Mouse (Mus musculus) liver, embryonic 14.5 days (tissue): ENCODE measurements around the gene Rtn1. TPM values are rescaled to one million over a fixed set of nuclear protein-coding genes. Genes with fewer than 3 reads are reported as not detected.

Experiments
- ATAC-seq: fragments of 200-750 bp; cut with Nextera tagmentation; 2 replicates; pipeline ENCODE4 v1.8.0; 2017; ENCODE audit warnings: moderate number of reproducible peaks, mild to moderate bottlenecking, moderate library complexity; ENCODE audit not compliant: insufficient read depth
- DNase-seq, 3 experiments: peaks; one replicate each; pipeline ENCODE4 v3.0.0-alpha.2; 2012 to 2013; ENCODE audit warnings: low read depth in 3 of 3, low spot score in 3 of 3
- H3K27ac ChIP-seq: fragments of 300-500 bp; sonication (generic); 2 replicates; pipeline ENCODE4 v1.5.1; 2014; ENCODE audit warnings: moderate library complexity, mild to moderate bottlenecking, control low read depth, inconsistent platforms
- H3K27me3 ChIP-seq: fragments of 300-500 bp; sonication (generic); 2 replicates; pipeline ENCODE4 v1.6.1; 2014; ENCODE audit warnings: mild to moderate bottlenecking, low read length, moderate library complexity; ENCODE audit not compliant: control insufficient read depth, insufficient read depth
- H3K36me3 ChIP-seq: fragments of 300-500 bp; sonication (generic); replicated peaks from 2 replicates; pipeline ENCODE4 v1.6.1; 2014; ENCODE audit warnings: low read depth; ENCODE audit not compliant: control insufficient read depth, insufficient read depth
- H3K4me1 ChIP-seq, 2 experiments: fragments of 200-500 bp in 1 of 2; fragments of 300-500 bp in 1 of 2; sonication (generic) in 1 of 2; replicated peaks; 2 replicates each; pipeline ENCODE4 v1.6.1; 2012 to 2014; ENCODE audit warnings: antibody characterized with exemption in 1 of 2, inconsistent platforms in 1 of 2, low read length in 1 of 2; ENCODE audit not compliant: control insufficient read depth in 2 of 2, insufficient read depth in 2 of 2
- H3K4me2 ChIP-seq: fragments of 300-500 bp; sonication (generic); 2 replicates; pipeline ENCODE4 v1.6.1; 2014; ENCODE audit warnings: low read depth, mild to moderate bottlenecking, control low read depth, moderate library complexity
- H3K4me3 ChIP-seq, 2 experiments: fragments of 200-500 bp in 1 of 2; fragments of 300-500 bp in 1 of 2; sonication (generic) in 1 of 2; 2 replicates each; pipeline ENCODE4 v1.5.1; 2012 to 2014; ENCODE audit warnings: low read depth in 2 of 2, low read length in 2 of 2, mild to moderate bottlenecking in 2 of 2, control low read depth in 1 of 2, inconsistent platforms in 1 of 2, moderate library complexity in 1 of 2; ENCODE audit not compliant: insufficient read depth in 1 of 2
- H3K9ac ChIP-seq: fragments of 300-500 bp; sonication (generic); replicated peaks from 2 replicates; pipeline ENCODE4 v1.6.1; 2014; ENCODE audit warnings: mild to moderate bottlenecking, control low read depth, moderate library complexity
- H3K9me3 ChIP-seq: fragments of 300-500 bp; sonication (generic); 2 replicates; pipeline ENCODE4 v1.6.1; 2016; ENCODE audit warnings: low read length, mixed read lengths; ENCODE audit not compliant: control insufficient read depth
- CTCF ChIP-seq: IDR thresholded peaks from 2 replicates; pipeline ENCODE4 v1.5.1; 2016; ENCODE audit warnings: antibody characterized with exemption, low read depth, control low read depth
- EP300 ChIP-seq: IDR thresholded peaks from 2 replicates; pipeline ENCODE4 v1.6.1; 2016; ENCODE audit warnings: antibody characterized with exemption, low read depth
- WGBS: fragments of 180-500 bp; shearing (Covaris S2); extraction: QIAGEN DNeasy Blood & Tissue Kit; methylation state at CpG from one replicate; pipeline ENCODE4 v1.1.7; 2014; ENCODE audit not compliant: insufficient replicate concordance; 5-methylcytosine and 5-hydroxymethylcytosine counted together
- polyA plus RNA-seq, 2 experiments: library from polyadenylated mRNA; depleted of rRNA in 1 of 2; stranded (reverse) in 1 of 2; unstranded in 1 of 2; fragments of >200 nt; fragmentation: Nextera tagmentation in 1 of 2; extraction: Ambion mirVana in 1 of 2; gene quantifications; 2 replicates each; pipeline versions ENCODE4 v1.2.1 to v1.2.3; 2012 to 2014

Gene Rtn1
- polyA plus RNA-seq, 2 experiments: 0.63 to 1.5 TPM

DNA sequence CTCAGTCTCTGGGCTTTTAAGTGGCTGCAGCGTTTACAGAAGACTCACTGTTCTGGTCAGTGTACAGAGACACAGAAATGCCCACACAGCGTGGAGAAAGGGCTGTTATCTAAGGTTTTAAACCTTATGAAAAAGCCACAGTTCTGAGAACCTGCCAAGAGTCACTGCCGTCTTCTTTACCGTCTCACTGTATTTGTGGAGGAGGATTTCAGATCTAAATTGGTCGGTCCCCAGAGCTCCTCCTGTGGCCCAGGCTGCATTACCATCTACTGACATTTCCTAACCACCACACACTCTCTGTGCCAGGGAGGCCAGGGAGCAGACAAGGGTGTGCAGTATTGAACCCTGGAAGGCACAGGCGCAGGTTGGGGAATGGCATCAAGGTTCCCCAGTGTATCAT lies 151.9 kb downstream of the Rtn1 start:
- Histone ChIP-seq H3K4me2 (no peak overlapping the region), H3K4me3 (no peak overlapping the region), H3K27me3 (no peaks in the 10 kb centered on the region), H3K36me3 (no peaks in the 10 kb centered on the region), H3K27ac (no peak overlapping the region), H3K4me1 (no peaks in the 10 kb centered on the region), H3K9ac (no peak overlapping the region), H3K9me3 (no peaks in the 10 kb centered on the region)
- TF ChIP-seq CTCF: no peak
- no peak for TF ChIP-seq EP300
- no peak for ATAC-seq
- DNase-seq: no peak
- WGBS: 62% methylated on average over 6 of the region's 6 CpGs

DNA sequence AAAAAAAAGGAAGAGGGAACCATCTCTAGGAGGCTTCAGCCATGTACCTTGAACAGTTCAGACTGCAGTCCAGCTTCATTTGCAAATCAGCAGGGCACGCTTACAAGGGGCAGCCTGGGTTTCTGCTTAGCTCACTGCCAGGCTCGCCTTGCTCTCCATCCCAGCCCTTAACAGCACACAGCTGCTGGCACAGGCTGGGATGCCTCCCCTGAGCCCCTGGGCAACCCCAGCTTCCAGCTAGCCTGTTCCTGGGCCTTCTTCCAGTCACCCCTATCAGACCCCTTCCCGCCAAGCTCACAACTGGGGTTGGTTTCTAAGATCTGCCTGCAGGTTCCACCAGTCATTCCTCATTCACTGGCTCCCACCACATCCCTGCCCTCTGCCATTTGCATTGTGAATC lies 155.8 kb downstream of the Rtn1 start:
- Histone ChIP-seq H3K9me3 (no peaks in the 10 kb centered on the region), H3K4me1 (no peaks in the 10 kb centered on the region), H3K27ac (no peak overlapping the region), H3K27me3 (no peaks in the 10 kb centered on the region), H3K4me3 (no peak overlapping the region), H3K9ac (no peak overlapping the region), H3K4me2 (no peak overlapping the region), H3K36me3 (no peaks in the 10 kb centered on the region)
- DNase-seq (no peak), ATAC-seq (no peak)
- no peak for TF ChIP-seq EP300
- WGBS: 51% methylated on average over 3 of the region's 3 CpGs

DNA sequence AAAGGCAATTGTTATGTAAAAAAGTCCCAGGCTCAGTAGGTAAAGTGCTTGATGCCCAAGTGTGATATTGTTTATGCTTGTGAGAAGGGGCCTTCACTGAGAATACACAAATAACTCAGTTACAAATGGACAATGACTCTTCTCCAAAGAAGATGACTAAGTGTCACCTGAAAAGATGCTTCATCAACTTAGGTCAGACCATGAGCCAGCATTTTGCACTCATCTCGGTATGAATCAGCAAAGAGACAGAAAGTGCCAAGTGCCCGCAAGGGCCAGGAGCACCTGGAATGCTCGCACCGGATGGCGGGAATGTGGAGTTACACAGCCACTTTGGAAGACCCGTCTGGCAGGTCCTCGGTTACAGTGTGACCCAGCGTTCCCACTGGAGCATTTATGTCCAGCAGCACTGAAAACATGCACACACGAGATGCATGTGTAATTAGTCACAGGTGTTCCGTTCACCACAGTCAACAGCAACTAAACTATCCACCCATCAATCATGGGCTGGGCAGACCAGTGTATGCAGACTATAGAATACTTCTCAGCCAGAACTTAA lies 156.9 kb downstream of the Rtn1 start:
- Histone ChIP-seq H3K4me3 (no peak overlapping the region), H3K9ac (no peak overlapping the region), H3K4me1 (no peaks in the 10 kb centered on the region), H3K36me3 (no peaks in the 10 kb centered on the region), H3K9me3 (no peaks in the 10 kb centered on the region), H3K27ac (no peak overlapping the region), H3K27me3 (no peaks in the 10 kb centered on the region), H3K4me2 (no peak overlapping the region)
- ATAC-seq (no peak), DNase-seq (no peak)
- TF ChIP-seq CTCF: no peak
- TF ChIP-seq EP300: no peak
- 75% methylated on average over 10 of the region's 10 CpGs for WGBS

DNA sequence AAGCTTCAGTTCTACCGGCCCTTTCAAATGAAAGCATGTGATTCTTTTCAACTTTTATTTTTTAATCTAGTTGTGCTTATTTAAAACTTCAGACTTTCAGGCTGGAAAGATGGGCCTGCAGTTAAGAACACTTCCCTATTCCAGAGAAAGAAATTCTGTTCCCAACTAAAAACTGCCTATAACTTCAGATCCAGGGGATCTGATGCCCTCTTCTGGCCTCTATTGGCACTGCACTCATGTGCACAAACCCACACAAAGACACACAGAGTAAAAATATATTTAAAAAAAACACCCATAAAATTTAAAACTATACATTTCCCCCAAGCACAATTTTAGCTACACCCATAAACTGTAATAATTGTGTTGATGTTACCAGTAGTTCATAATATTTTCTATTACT lies 163.9 kb downstream of the Rtn1 start:
- Histone ChIP-seq H3K9ac (no peak overlapping the region), H3K4me1 (no peaks in the 10 kb centered on the region), H3K27me3 (no peaks in the 10 kb centered on the region), H3K9me3 (no peaks in the 10 kb centered on the region), H3K36me3 (no peaks in the 10 kb centered on the region), H3K4me2 (no peak overlapping the region), H3K4me3 (no peak overlapping the region), H3K27ac (no peak overlapping the region)
- WGBS: 69% methylated on average over 1 of the region's 1 CpGs
- no peak for ATAC-seq
- TF ChIP-seq CTCF: peak; percentile 15; the same call in 1 of the 2 replicates
- no peak for TF ChIP-seq EP300
- no peak for DNase-seq

DNA sequence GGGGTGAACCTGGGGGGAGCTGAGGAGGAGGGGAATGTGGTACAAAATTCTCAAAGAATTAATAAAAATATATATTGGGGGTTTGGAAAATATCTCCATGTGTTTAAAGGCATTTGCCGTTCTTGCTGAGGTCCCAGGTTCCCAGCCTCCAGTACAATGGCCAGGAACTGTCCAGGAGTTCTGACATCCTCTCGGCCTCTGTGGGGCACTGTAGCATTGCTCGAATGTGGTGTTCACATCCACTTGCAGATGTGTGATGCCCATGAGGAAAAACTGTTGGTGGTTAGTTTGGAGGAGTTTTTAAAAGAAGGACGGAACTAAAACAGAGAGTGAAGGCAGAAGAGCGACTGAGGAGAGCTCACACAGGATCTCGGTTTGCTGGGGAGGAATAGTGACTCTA lies 166.0 kb downstream of the Rtn1 start:
- Histone ChIP-seq H3K27ac (no peak overlapping the region), H3K9me3 (no peaks in the 10 kb centered on the region), H3K27me3 (no peaks in the 10 kb centered on the region; the same call in 1 of the 2 replicates), H3K4me3 (no peak overlapping the region), H3K4me1 (no peaks in the 10 kb centered on the region), H3K4me2 (no peak overlapping the region), H3K9ac (no peak overlapping the region), H3K36me3 (no peaks in the 10 kb centered on the region)
- ATAC-seq (no peak), DNase-seq (no peak)
- WGBS: 53% methylated on average over 6 of the region's 6 CpGs
- TF ChIP-seq CTCF (no peak), EP300 (no peak)

DNA sequence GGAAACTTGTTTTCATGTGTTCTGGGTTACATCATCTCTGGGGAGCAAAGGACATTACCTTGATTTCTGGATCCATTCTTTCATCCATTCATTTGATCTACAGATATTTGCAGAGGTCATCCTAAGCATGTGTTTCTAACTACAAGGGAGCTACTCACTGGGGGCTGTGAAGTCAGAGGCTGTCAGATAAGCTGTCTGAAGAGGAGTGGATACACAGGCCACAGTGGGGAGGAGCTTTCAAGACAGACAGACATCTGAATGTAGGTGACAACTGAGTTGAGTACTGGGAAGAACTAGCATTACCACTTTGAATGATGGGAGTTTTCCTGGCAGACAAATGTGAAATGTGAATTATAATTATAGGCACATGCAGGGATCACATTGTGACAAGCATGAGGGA lies 168.3 kb downstream of the Rtn1 start:
- no peaks in the 10 kb centered on the region for H3K4me1 ChIP-seq
- H3K27me3 ChIP-seq: peaks cover 14% of the 10 kb centered on the region
- TF ChIP-seq CTCF: no peak
- TF ChIP-seq EP300: no peak
- H3K4me2 ChIP-seq: no peak overlapping the region
- DNase-seq (no peak), ATAC-seq (no peak)
- no peak overlapping the region for H3K27ac ChIP-seq
- no peaks in the 10 kb centered on the region for H3K36me3 ChIP-seq
- H3K9ac ChIP-seq: no peak overlapping the region
- H3K4me3 ChIP-seq: no peak overlapping the region
- H3K9me3 ChIP-seq: no peaks in the 10 kb centered on the region
